Mouse (Mus musculus): ENCODE results near the gene Fam20a.

- no peak for TF ChIP-seq CTCF (IDR thresholded peaks at IDR 0.05; ENCODE audit: control insufficient read depth, insufficient read depth, insufficient read length)
- no peak for TF ChIP-seq MAX (IDR thresholded peaks at IDR 0.05)
Observed at GRCm38 (mm10) chr11:109732726-109733438, 10.8 kb upstream of the Fam20a start.

Measured in C2C12 (cell line).